Mouse (Mus musculus): Measurements from ENCODE around the gene Kcnb1. TPM values are rescaled to one million over a fixed set of nuclear protein-coding genes. Genes with fewer than 3 reads are reported as not detected.

Gene Kcnb1
- polyA plus RNA-seq, 1 experiment from 2014 or later = 1.0 TPM

- Histone ChIP-seq H3K4me3 (no peak overlapping the region), H3K4me1 (peaks cover 5% of the 10 kb centered on the region; the same call in 1 of the 2 replicates), H3K27me3 (no peaks in the 10 kb centered on the region), H3K27ac (no peak overlapping the region), H3K9ac (no peak overlapping the region), H3K9me3 (no peaks in the 10 kb centered on the region), H3K36me3 (peaks cover 15% of the 10 kb centered on the region; the same call in 1 of the 2 replicates), H3K4me2 (replicated peaks) (no peak overlapping the region)
- no peak for ATAC-seq (ENCODE audit: low FRiP score, low read depth)
- 74% methylated on average over 7 of the region's 7 CpGs for WGBS
Observed at GRCm38 (mm10) chr2:167203505-167204166, 13.7 kb upstream of the Kcnb1 start.

- Histone ChIP-seq H3K27ac (no peak overlapping the region), H3K4me1 (peaks cover 5% of the 10 kb centered on the region; the same call in 1 of the 2 replicates), H3K36me3 (peaks cover 12% of the 10 kb centered on the region; the same call in 1 of the 2 replicates), H3K4me2 (replicated peaks) (no peak overlapping the region), H3K9me3 (no peaks in the 10 kb centered on the region), H3K4me3 (no peak overlapping the region), H3K27me3 (no peaks in the 10 kb centered on the region), H3K9ac (no peak overlapping the region)
- 50% methylated on average over 16 of the region's 16 CpGs for WGBS
- ATAC-seq (ENCODE audit: low FRiP score, low read depth) = no peak
Observed at GRCm38 (mm10) chr2:167201463-167202291, 11.7 kb upstream of the Kcnb1 start.

GRCm38 (mm10) chr2:167198660-167199427 is 8.9 kb upstream of the Kcnb1 start:
- H3K4me3 ChIP-seq = no peak overlapping the region
- H3K4me2 ChIP-seq (replicated peaks) = no peak overlapping the region
- H3K9me3 ChIP-seq = no peaks in the 10 kb centered on the region
- H3K27me3 ChIP-seq = no peaks in the 10 kb centered on the region
- peaks cover 7% of the 10 kb centered on the region; the same call in 1 of the 2 replicates for H3K36me3 ChIP-seq
- H3K9ac ChIP-seq = no peak overlapping the region
- ATAC-seq (ENCODE audit: low FRiP score, low read depth) = no peak
- no peaks in the 10 kb centered on the region for H3K4me1 ChIP-seq
- WGBS = 43% methylated on average over 13 of the region's 13 CpGs
- H3K27ac ChIP-seq = no peak overlapping the region

GRCm38 (mm10) chr2:167193361-167193760 is 3.4 kb upstream of the Kcnb1 start:
- H3K36me3 ChIP-seq = no peaks in the 10 kb centered on the region
- peaks cover 19% of the 10 kb centered on the region for H3K4me1 ChIP-seq
- 75% methylated on average over 3 of the region's 3 CpGs for WGBS
- no peak overlapping the region for H3K4me2 ChIP-seq (replicated peaks)
- H3K9ac ChIP-seq = no peak overlapping the region
- H3K27me3 ChIP-seq = peaks cover 44% of the 10 kb centered on the region
- H3K9me3 ChIP-seq = no peaks in the 10 kb centered on the region
- no peak overlapping the region for H3K27ac ChIP-seq
- H3K4me3 ChIP-seq = no peak overlapping the region
- ATAC-seq (ENCODE audit: low FRiP score, low read depth) = no peak

GRCm38 (mm10) chr2:167189291-167190075 is 472 bp downstream of the Kcnb1 start:
- no peak overlapping the region for H3K27ac ChIP-seq

GRCm38 (mm10) chr2:167188315-167189207 is 1.4 kb downstream of the Kcnb1 start:
- 13% methylated on average over 67 of the region's 83 CpGs for WGBS
- ATAC-seq (ENCODE audit: low FRiP score, low read depth) = peak; percentile 42
- Histone ChIP-seq H3K9ac (no peak overlapping the region), H3K27ac (no peak overlapping the region), H3K27me3 (peaks cover 83% of the 10 kb centered on the region), H3K4me2 (replicated peaks) (peak overlapping the region; percentile 88), H3K4me3 (peak overlapping the region; percentile 57), H3K4me1 (peaks cover 20% of the 10 kb centered on the region), H3K36me3 (no peaks in the 10 kb centered on the region), H3K9me3 (no peaks in the 10 kb centered on the region)

More at GRCm38 (mm10) chr2:167189291-167190075, 472 bp downstream of the Kcnb1 start:
- peak overlapping the region; percentile 88 for H3K4me2 ChIP-seq (replicated peaks)
- peak; percentile 31; the same call in 1 of the 2 replicates for ATAC-seq (ENCODE audit: low FRiP score, low read depth)
- under 1% methylated on average over 46 of the region's 91 CpGs for whole genome bisulfite sequencing
- H3K27me3 ChIP-seq = peaks cover 82% of the 10 kb centered on the region
- no peaks in the 10 kb centered on the region for H3K9me3 ChIP-seq
- H3K36me3 ChIP-seq = no peaks in the 10 kb centered on the region
- peak overlapping the region; percentile 63 for H3K9ac ChIP-seq
- peaks cover 20% of the 10 kb centered on the region for H3K4me1 ChIP-seq
- H3K4me3 ChIP-seq = peak overlapping the region; percentile 57

GRCm38 (mm10) chr2:167187119-167187518 is 2.8 kb downstream of the Kcnb1 start:
- 76% methylated on average over 5 of the region's 5 CpGs for WGBS
- no peak overlapping the region for H3K9ac ChIP-seq
- no peak overlapping the region for H3K4me2 ChIP-seq (replicated peaks)
- H3K27ac ChIP-seq = no peak overlapping the region
- peaks cover 75% of the 10 kb centered on the region for H3K27me3 ChIP-seq
- ATAC-seq (ENCODE audit: low FRiP score, low read depth) = no peak
- peaks cover 7% of the 10 kb centered on the region; the same call in 1 of the 2 replicates for H3K9me3 ChIP-seq
- no peaks in the 10 kb centered on the region; the same call in 1 of the 2 replicates for H3K36me3 ChIP-seq
- no peak overlapping the region for H3K4me3 ChIP-seq
- peaks cover 20% of the 10 kb centered on the region for H3K4me1 ChIP-seq

- WGBS = 49% methylated on average over 10 of the region's 10 CpGs
- H3K4me3 ChIP-seq = no peak overlapping the region
- no peak overlapping the region for H3K4me2 ChIP-seq (replicated peaks)
- peaks cover 7% of the 10 kb centered on the region; the same call in 1 of the 2 replicates for H3K9me3 ChIP-seq
- no peak overlapping the region for H3K27ac ChIP-seq
- H3K27me3 ChIP-seq = peaks cover 70% of the 10 kb centered on the region
- no peak overlapping the region for H3K9ac ChIP-seq
- peaks cover 20% of the 10 kb centered on the region for H3K4me1 ChIP-seq
- H3K36me3 ChIP-seq = no peaks in the 10 kb centered on the region; the same call in 1 of the 2 replicates
- no peak for ATAC-seq (ENCODE audit: low FRiP score, low read depth)
Observed at GRCm38 (mm10) chr2:167186544-167186943, 3.4 kb downstream of the Kcnb1 start.

- WGBS = 57% methylated on average over 13 of the region's 13 CpGs
- Histone ChIP-seq H3K4me3 (no peak overlapping the region), H3K27ac (no peak overlapping the region), H3K36me3 (no peaks in the 10 kb centered on the region; the same call in 1 of the 2 replicates), H3K9ac (no peak overlapping the region), H3K4me2 (replicated peaks) (no peak overlapping the region), H3K9me3 (peaks cover 7% of the 10 kb centered on the region; the same call in 1 of the 2 replicates), H3K27me3 (peaks cover 64% of the 10 kb centered on the region), H3K4me1 (peaks cover 20% of the 10 kb centered on the region)
- ATAC-seq (ENCODE audit: low FRiP score, low read depth) = no peak
Observed at GRCm38 (mm10) chr2:167186003-167186402, 4.0 kb downstream of the Kcnb1 start.

- no peak for ATAC-seq (ENCODE audit: low FRiP score, low read depth)
- Histone ChIP-seq H3K27me3 (peaks cover 59% of the 10 kb centered on the region), H3K4me1 (peaks cover 17% of the 10 kb centered on the region), H3K9me3 (peaks cover 7% of the 10 kb centered on the region; the same call in 1 of the 2 replicates), H3K27ac (no peak overlapping the region), H3K36me3 (no peaks in the 10 kb centered on the region; the same call in 1 of the 2 replicates), H3K4me2 (replicated peaks) (no peak overlapping the region), H3K9ac (no peak overlapping the region), H3K4me3 (no peak overlapping the region)
- 88% methylated on average over 2 of the region's 2 CpGs for WGBS
Observed at GRCm38 (mm10) chr2:167185432-167185831, 4.5 kb downstream of the Kcnb1 start.

All from limb, embryonic 13.5 days (tissue).